Mouse (Mus musculus): Measurements from ENCODE around the gene Krtcap3. TPM values are rescaled to one million over a fixed set of nuclear protein-coding genes. Genes with fewer than 3 reads are reported as not detected.

Gene Krtcap3
- total RNA-seq, 1 experiment from 2014 or later, result 2.5 TPM

DNA sequence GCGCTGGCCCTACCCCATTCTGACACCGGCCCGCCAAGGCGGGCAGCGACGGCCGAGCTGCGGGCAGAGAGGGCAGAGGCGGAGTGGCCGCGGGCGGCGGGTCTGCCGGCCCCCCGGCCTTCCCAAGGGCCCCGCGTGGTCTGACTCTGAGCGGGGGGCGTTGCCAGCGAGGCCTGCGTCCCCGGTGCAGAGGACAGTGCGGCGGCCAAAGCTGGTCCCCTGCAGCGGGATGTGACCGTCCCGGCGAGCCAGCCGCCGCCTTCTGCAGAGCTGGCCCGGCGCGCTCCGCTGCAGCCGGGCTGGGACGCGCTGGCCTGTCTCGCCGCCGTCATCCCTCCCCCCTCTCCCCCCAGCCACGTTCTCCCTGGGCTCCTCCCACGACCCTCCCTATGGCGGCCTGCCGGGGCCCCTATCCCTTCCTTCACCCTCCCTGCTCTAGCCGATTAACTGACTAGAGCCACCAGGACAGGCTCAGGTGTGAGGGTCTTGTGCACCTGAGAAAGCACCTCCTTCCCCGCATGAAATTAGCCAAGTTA, 44.2 kb downstream of the Krtcap3 start, which contains the start of gene Fndc4:
Gene Fndc4, minus strand, starts transcription at position 475 of the 536 bp plus-strand sequence.
- no peak for ATAC-seq (replicated peaks; ENCODE audit: insufficient number of reproducible peaks, low FRiP score, low TSS enrichment, poor library complexity, severe bottlenecking)

DNA sequence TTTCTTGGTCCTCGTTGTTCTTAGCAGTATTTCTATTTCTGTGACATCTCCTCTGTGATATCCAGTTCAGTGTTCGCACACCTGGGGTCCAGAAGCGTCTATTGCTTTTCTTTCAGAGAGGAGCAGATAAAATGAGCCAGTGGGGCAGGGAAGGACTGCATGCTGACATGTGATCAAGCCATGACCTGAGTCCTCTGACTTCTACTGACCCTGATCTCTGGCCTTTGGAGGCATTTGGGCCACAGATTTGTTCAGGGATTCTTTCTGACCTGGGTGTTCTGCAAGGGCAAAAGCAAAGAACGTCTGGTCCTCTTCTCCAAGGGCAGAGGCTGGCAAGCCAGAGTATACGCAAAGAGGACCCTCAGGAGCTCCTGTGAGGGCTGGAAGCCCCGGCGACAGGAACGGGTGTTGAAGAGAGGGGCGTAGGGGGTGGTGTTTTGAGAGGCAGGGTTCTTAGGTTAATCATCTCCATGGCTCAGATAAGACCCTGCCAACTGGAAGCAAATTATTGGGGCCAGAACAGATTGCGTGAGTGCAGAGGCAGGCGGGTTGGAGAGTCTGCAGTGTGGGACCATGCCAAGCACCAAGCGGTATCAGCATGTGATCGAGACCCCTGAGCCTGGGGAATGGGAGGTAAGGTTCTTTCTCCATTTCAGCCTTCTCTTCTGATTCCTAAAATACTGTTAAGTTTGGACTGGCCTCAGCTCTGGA, 45.7 kb downstream of the Krtcap3 start, which contains the start of gene Gckr:
Gene Gckr, plus strand, starts transcription at position 397 of the 711 bp plus-strand sequence.
- no peak for ATAC-seq (replicated peaks; ENCODE audit: insufficient number of reproducible peaks, low FRiP score, low TSS enrichment, poor library complexity, severe bottlenecking)

DNA sequence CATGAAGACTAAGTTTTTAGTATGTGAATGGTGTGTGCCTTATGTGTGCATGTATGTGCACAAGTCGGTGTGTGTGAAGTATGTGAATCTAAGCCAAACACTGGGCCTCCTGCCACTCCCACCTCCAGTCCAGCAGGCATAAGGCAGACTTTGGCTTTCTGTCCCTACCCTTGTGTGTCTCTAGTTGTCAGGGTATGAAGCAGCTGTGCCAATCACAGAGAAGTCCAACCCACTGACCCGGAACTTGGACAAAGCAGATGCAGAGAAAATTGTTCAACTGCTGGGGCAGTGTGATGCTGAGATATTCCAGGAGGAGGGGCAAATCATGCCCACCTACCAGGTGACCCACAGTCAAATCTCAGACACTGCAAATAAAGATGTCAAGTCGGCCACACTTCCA, 46.5 kb downstream of the Krtcap3 start:
- no peak for ATAC-seq (replicated peaks; ENCODE audit: insufficient number of reproducible peaks, low FRiP score, low TSS enrichment, poor library complexity, severe bottlenecking)

DNA sequence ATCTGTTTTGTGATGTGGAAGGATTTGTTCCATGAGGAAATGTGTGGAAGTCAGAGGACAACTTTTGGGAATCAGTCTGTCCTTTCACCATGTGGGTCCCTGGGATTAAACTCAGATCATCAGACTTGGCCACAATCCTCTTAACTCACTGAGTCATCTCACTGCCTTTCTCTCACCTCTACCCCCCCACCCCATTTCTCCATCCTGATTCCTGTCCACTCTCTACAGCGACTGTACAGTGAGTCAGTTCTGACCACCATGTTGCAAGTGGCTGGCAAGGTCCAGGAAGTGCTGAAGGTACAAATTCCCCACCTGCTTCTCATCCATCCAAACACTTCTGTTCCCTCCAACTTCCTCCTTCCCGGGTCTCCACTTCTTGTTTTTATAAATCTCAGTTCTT, 47.0 kb downstream of the Krtcap3 start:
- no peak for ATAC-seq (replicated peaks; ENCODE audit: insufficient number of reproducible peaks, low FRiP score, low TSS enrichment, poor library complexity, severe bottlenecking)

DNA sequence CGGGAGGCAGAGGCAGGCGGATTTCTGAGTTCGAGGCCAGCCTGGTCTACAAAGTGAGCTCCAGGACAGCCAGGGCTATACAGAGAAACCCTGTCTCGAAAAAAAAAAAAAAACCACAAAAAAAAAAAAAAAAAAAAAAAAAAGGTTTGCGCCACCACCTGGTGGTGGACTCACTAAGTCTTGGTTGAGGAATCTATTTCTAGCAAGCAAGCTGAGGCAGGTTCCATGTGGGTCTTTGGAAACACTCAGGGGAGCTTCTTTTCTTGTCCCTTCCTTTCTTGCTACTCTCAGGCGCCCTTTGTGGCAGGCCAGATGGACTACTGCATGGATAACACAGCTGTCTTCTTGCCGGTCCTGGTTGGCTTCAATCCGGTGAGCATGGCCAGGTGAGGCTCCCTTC, 50.4 kb downstream of the Krtcap3 start:
- ATAC-seq (replicated peaks; ENCODE audit: insufficient number of reproducible peaks, low FRiP score, low TSS enrichment, poor library complexity, severe bottlenecking), result no peak

Other genes with a start within 250 kb of the Krtcap3 start
- 44.7 to 61.4 TPM (median 49.9 TPM) in 3 replicates for gene Atraid, start 203.4 kb upstream of the Krtcap3 start, total RNA-seq (2017)
- gene Slc5a6, start 202.8 kb upstream of the Krtcap3 start, total RNA-seq (2017), result 0.38 to 3.7 TPM (median 3.0 TPM) in 3 replicates
- 4.8 to 18.4 TPM (median 9.6 TPM) in 3 replicates for gene Cad, start 196.9 kb upstream of the Krtcap3 start, total RNA-seq (2017)
- not detected in 3 replicates for gene Dnajc5g, start 145.4 kb upstream of the Krtcap3 start, total RNA-seq (2017)
- gene Slc30a3, start 143.5 kb upstream of the Krtcap3 start, total RNA-seq (2017), result not detected in 3 replicates
- not detected in 3 replicates for gene Trim54, start 135.0 kb upstream of the Krtcap3 start, total RNA-seq (2017)
- not detected in 3 replicates for gene Ucn, start 112.9 kb upstream of the Krtcap3 start, total RNA-seq (2017)
- 22.5 to 37.8 TPM (median 35.8 TPM) in 3 replicates for gene Mpv17, start 97.4 kb upstream of the Krtcap3 start, total RNA-seq (2017)
- gene Gm29609, start 71.8 kb upstream of the Krtcap3 start, total RNA-seq (2017), result 1.4 to 2.5 TPM (median 2.2 TPM) in 3 replicates
- gene Gtf3c2, start 71.5 kb upstream of the Krtcap3 start, total RNA-seq (2017), result 42.4 to 80.2 TPM (median 50.2 TPM) in 3 replicates
- 59.3 to 91.8 TPM (median 80.9 TPM) in 3 replicates for gene Snx17, start 58.5 kb upstream of the Krtcap3 start, total RNA-seq (2017)
- gene Eif2b4, start 58.3 kb upstream of the Krtcap3 start, total RNA-seq (2017), result 12.1 to 24.5 TPM (median 22.7 TPM) in 3 replicates
- 13.8 to 18.5 TPM (median 16.0 TPM) in 3 replicates for gene Zfp513, start 49.4 kb upstream of the Krtcap3 start, total RNA-seq (2017)
- gene Ppm1g, start 31.0 kb upstream of the Krtcap3 start, total RNA-seq (2017), result 124 to 184 TPM (median 154 TPM) in 3 replicates
- gene Nrbp1, start 10.8 kb upstream of the Krtcap3 start, total RNA-seq (2017), result 322 to 390 TPM (median 323 TPM) in 3 replicates
- gene Gm9970, start 10.5 kb upstream of the Krtcap3 start, total RNA-seq (2017), result not detected in 3 replicates
- gene Ift172, start 39.4 kb downstream of the Krtcap3 start, total RNA-seq (2017), result 18.6 to 39.4 TPM (median 21.2 TPM) in 3 replicates
- 2.0 to 10.6 TPM (median 2.2 TPM) in 3 replicates for gene Fndc4, start 44.4 kb downstream of the Krtcap3 start, total RNA-seq (2017)
- gene Gckr, start 45.8 kb downstream of the Krtcap3 start, total RNA-seq (2017), result not detected in 3 replicates
- gene Zfp512, start 200.7 kb downstream of the Krtcap3 start, total RNA-seq (2017), result 50.8 to 94.5 TPM (median 53.9 TPM) in 3 replicates
- 0.64 to 1.8 TPM (median 0.87 TPM) in 3 replicates for gene 4930548H24Rik, start 234.0 kb downstream of the Krtcap3 start, total RNA-seq (2017)
- 15.1 to 24.0 TPM (median 21.2 TPM) in 3 replicates for gene Gpn1, start 243.1 kb downstream of the Krtcap3 start, total RNA-seq (2017)